Mouse (Mus musculus) activated CD4-positive, CD25-positive, alpha-beta regulatory T cell (primary cell): Measurements from ENCODE around the gene Zfp108. TPM values are rescaled to one million over a fixed set of nuclear protein-coding genes. Genes with fewer than 3 reads are reported as not detected.

Experiments used
- polyA plus RNA-seq, 2 experiments: library from polyadenylated mRNA; unstranded; fragments of 100-300 nt; shearing (Covaris generic); gene quantifications; one replicate each; pipeline ENCODE4 v1.2.1; 2017

Zfp108 gene
- polyA plus RNA-seq: under 1 TPM in 1 of 2 experiments, not detected in 1; 0.64 TPM

GRCm38 (mm10) chr7:24254633-24255474 lies at the start of gene Zfp108:
Zfp108 (plus strand) TSS chr7:24254794.

GRCm38 (mm10) chr7:24211343-24211742 lies 43.3 kb upstream of the Zfp108 start, which contains the start of gene Zfp111:
Zfp111 (minus strand) TSS chr7:24211443.

GRCm38 (mm10) chr7:24237040-24237791 lies 17.4 kb upstream of the Zfp108 start, which contains the start of gene Zfp109:
Zfp109 (minus strand) TSS chr7:24237560.

GRCm38 (mm10) chr7:24270288-24270672 lies 15.7 kb downstream of the Zfp108 start, which contains the start of gene Zfp93:
Zfp93 (plus strand) TSS chr7:24270420.

GRCm38 (mm10) chr7:24300771-24301282 lies 46.2 kb downstream of the Zfp108 start, which contains the start of gene Zfp61:
Zfp61 (minus strand) TSS chr7:24301232.

Other genes starting within 250 kb of the Zfp108 start
- gene Vmn1r183, start 201.5 kb upstream of the Zfp108 start, polyA plus RNA-seq: under 1 TPM in 1 of 2 experiments, not detected in 1; 0.06 TPM
- 10 to 100 TPM; 19.4 to 25.0 TPM for gene Zfp180, start 172.9 kb upstream of the Zfp108 start, polyA plus RNA-seq
- gene Zfp112, start 142.5 kb upstream of the Zfp108 start, polyA plus RNA-seq: 1 to 10 TPM; 1.2 to 2.3 TPM
- 10 to 100 TPM; 13.6 to 17.9 TPM for gene Zfp235, start 120.6 kb upstream of the Zfp108 start, polyA plus RNA-seq
- gene Zfp114, start 79.7 kb upstream of the Zfp108 start, polyA plus RNA-seq: under 1 TPM; 0.47 to 0.77 TPM
- 1 to 10 TPM in 1 of 2 experiments, under 1 TPM in 1; 0.30 to 1.6 TPM for gene Zfp111, start 43.4 kb upstream of the Zfp108 start, polyA plus RNA-seq
- gene Zfp109, start 17.2 kb upstream of the Zfp108 start, polyA plus RNA-seq: 1 to 10 TPM; 2.6 TPM
- gene Zfp93, start 15.6 kb downstream of the Zfp108 start, polyA plus RNA-seq: 1 to 10 TPM in 1 of 2 experiments, under 1 TPM in 1; 0.38 to 4.9 TPM
- gene Zfp61, start 46.4 kb downstream of the Zfp108 start, polyA plus RNA-seq: 10 to 100 TPM; 12.4 to 17.5 TPM
- gene Zfp94, start 61.9 kb downstream of the Zfp108 start, polyA plus RNA-seq: 10 to 100 TPM in 1 of 2 experiments, 1 to 10 TPM in 1; 6.6 to 10.0 TPM
- gene Tescl, start 79.1 kb downstream of the Zfp108 start, polyA plus RNA-seq: not detected
- not detected for gene Lypd5, start 94.4 kb downstream of the Zfp108 start, polyA plus RNA-seq
- gene Kcnn4, start 115.5 kb downstream of the Zfp108 start, polyA plus RNA-seq: 100 to 1,000 TPM; 272 to 290 TPM
- gene Smg9, start 144.8 kb downstream of the Zfp108 start, polyA plus RNA-seq: 10 to 100 TPM; 48.9 to 57.5 TPM
- gene Irgc1, start 197.5 kb downstream of the Zfp108 start, polyA plus RNA-seq: under 1 TPM in 1 of 2 experiments, not detected in 1; 0.10 TPM
- gene Plaur, start 207.7 kb downstream of the Zfp108 start, polyA plus RNA-seq: 1 to 10 TPM in 1 of 2 experiments, under 1 TPM in 1; 0.31 to 3.7 TPM
- gene Cadm4, start 227.2 kb downstream of the Zfp108 start, polyA plus RNA-seq: under 1 TPM in 1 of 2 experiments, not detected in 1; 0.25 TPM